Mouse (Mus musculus) bone marrow macrophage, adult 2 months (primary cell): ENCODE measurements around the gene Gsg1l2.

ENCODE experiments used
- CTCF ChIP-seq: IDR thresholded peaks from 2 replicates; pipeline ENCODE4 v1.5.1; 2012; ENCODE audit warnings: low read depth, mild to moderate bottlenecking, low read length, moderate library complexity
- POLR2A ChIP-seq: IDR thresholded peaks from 2 replicates; pipeline ENCODE4 v1.6.1; 2012; ENCODE audit warnings: mild to moderate bottlenecking, low read depth, low read length, borderline replicate concordance

DNA sequence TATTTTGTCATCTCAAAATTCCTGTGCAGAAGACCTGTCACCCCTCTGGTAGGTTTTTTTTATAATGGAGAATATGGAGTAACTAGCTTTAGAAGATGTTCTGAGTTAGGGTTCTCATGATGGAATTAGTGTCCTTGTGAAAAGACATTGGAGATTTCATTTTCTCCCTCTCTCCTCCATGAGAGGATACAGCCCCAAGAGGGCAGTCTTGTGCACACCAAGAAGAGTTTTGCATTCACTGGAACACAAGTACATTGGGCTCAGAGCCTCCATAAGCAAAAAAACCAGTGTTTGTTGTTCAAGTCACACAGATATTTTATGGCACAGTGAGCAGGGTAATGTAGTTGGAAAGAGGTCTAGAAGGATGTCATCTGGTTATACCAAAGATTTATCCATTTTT is 32.8 kb upstream of the Gsg1l2 start:
- TF ChIP-seq CTCF (no peak), POLR2A (no peak)
